Mouse (Mus musculus) ES-Bruce4 (cell line): Measurements from ENCODE around the gene Usp29. TPM values are rescaled to one million over a fixed set of nuclear protein-coding genes. Genes with fewer than 3 reads are reported as not detected.

Source experiments
- H3K27ac ChIP-seq: 2 replicates; pipeline ENCODE4 v1.5.1; 2012; ENCODE audit warnings: low read length, inconsistent platforms; ENCODE audit not compliant: insufficient read depth
- H3K27me3 ChIP-seq: 2 replicates; pipeline ENCODE4 v1.6.1; 2012; ENCODE audit warnings: mild to moderate bottlenecking, low read length, inconsistent platforms; ENCODE audit not compliant: control insufficient read depth, poor library complexity, insufficient read depth, severe bottlenecking
- H3K36me3 ChIP-seq: 2 replicates; pipeline ENCODE4 v1.6.1; 2012; ENCODE audit warnings: inconsistent platforms, mild to moderate bottlenecking, low read length, moderate library complexity; ENCODE audit not compliant: control insufficient read depth, poor library complexity, insufficient read depth, severe bottlenecking
- H3K4me1 ChIP-seq: one replicate; pipeline ENCODE4 v1.8.1; 2011; ENCODE audit warnings: low read length; ENCODE audit not compliant: control insufficient read depth, insufficient read depth
- H3K4me3 ChIP-seq: 2 replicates; pipeline ENCODE4 v1.5.1; 2011; ENCODE audit warnings: low read depth, mild to moderate bottlenecking, low read length
- H3K9ac ChIP-seq: 2 replicates; pipeline ENCODE4 v1.6.1; 2012; ENCODE audit warnings: low read depth, mild to moderate bottlenecking, inconsistent platforms; ENCODE audit not compliant: poor library complexity, severe bottlenecking
- H3K9me3 ChIP-seq: replicated peaks from 2 replicates; pipeline ENCODE4 v1.6.1; 2012; ENCODE audit warnings: mild to moderate bottlenecking, low read length, inconsistent platforms; ENCODE audit not compliant: control insufficient read depth, poor library complexity, insufficient read depth, severe bottlenecking
- CTCF ChIP-seq: IDR thresholded peaks from one replicate; pipeline ENCODE4 v1.8.1; 2011; ENCODE audit warnings: low read depth, low read length
- EP300 ChIP-seq: IDR thresholded peaks from 2 replicates; pipeline ENCODE4 v1.6.1; 2011; ENCODE audit warnings: low read depth, low read length; ENCODE audit not compliant: insufficient read depth
- POLR2A ChIP-seq: IDR thresholded peaks from one replicate; pipeline ENCODE4 v1.8.1; 2011; ENCODE audit warnings: low read length; ENCODE audit not compliant: insufficient read depth
- polyA plus RNA-seq: library from polyadenylated mRNA; stranded (reverse); fragments of >200 nt; gene quantifications from 2 replicates; pipeline ENCODE4 v1.2.4, GENCODE M21; 2011; ENCODE audit warnings: low read depth; ENCODE audit not compliant: missing spikeins, insufficient read depth, insufficient read length

The Usp29 gene
- polyA plus RNA-seq, 1 experiment = 12.8 TPM

DNA sequence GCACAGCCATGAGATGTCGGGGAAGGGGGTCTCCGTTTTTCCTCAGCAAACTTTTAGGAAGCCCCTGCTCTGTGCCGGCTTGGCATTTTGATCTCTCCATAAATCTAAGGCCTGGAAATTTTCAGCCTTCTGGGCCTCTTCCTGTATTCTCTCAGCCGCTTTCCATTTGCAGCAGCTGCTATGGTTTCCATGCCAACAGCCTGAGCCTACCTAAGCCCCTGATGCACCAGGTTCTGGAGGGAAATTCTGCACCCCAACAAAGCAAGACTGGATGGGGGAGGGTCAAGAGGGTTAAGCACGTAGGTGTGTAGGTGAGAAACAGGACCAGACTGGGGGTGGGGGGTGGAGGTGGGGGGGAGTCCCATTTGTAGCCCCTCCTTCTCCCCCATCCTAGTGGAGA, 105.0 kb downstream of the Usp29 start:
- Histone ChIP-seq H3K4me3 (no peak overlapping the region), H3K9me3 (no peaks in the 10 kb centered on the region), H3K27ac (no peak overlapping the region), H3K9ac (no peak overlapping the region), H3K27me3 (no peaks in the 10 kb centered on the region), H3K4me1 (no peaks in the 10 kb centered on the region), H3K36me3 (no peaks in the 10 kb centered on the region)
- TF ChIP-seq CTCF (no peak), POLR2A (no peak), EP300 (no peak)

- Histone ChIP-seq H3K27me3 (no peaks in the 10 kb centered on the region), H3K36me3 (no peaks in the 10 kb centered on the region), H3K9me3 (no peaks in the 10 kb centered on the region), H3K4me3 (no peak overlapping the region), H3K27ac (no peak overlapping the region), H3K4me1 (no peaks in the 10 kb centered on the region), H3K9ac (no peak overlapping the region)
- no peak for TF ChIP-seq EP300
- TF ChIP-seq CTCF = no peak
- TF ChIP-seq POLR2A = no peak
These were observed 107.0 kb downstream of the Usp29 start for GRCm38 (mm10) chr7:6837297-6837925.

- H3K27me3 ChIP-seq = no peaks in the 10 kb centered on the region
- H3K4me1 ChIP-seq = no peaks in the 10 kb centered on the region
- H3K36me3 ChIP-seq = no peaks in the 10 kb centered on the region
- H3K4me3 ChIP-seq = no peak overlapping the region
- TF ChIP-seq CTCF = no peak
- TF ChIP-seq POLR2A = no peak
- no peaks in the 10 kb centered on the region for H3K9me3 ChIP-seq
- H3K27ac ChIP-seq = no peak overlapping the region
- no peak overlapping the region for H3K9ac ChIP-seq
These were observed 107.7 kb downstream of the Usp29 start for GRCm38 (mm10) chr7:6837926-6838554.

DNA sequence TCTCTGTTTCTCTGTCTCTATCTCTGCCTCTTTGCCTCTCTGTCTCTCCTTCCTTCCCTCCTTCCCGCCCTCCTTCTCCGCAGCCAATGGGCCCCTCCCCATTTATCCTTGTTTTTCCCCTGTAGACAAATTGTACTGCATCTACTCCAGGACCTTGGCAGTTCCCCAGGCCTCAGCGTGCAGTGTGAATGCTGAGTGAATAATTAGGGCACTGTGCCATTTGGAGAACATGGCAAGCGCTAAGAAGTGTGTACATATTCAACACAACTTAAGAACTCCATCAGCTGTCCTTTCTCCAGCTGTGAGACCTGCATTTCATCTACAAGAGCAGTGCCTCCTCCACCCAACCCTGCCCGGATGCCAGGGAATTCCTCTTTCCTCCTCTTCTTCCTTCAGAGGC, 110.5 kb downstream of the Usp29 start:
- Histone ChIP-seq H3K27ac (no peak overlapping the region), H3K4me1 (no peaks in the 10 kb centered on the region), H3K36me3 (no peaks in the 10 kb centered on the region), H3K9ac (no peak overlapping the region), H3K27me3 (no peaks in the 10 kb centered on the region), H3K9me3 (no peaks in the 10 kb centered on the region), H3K4me3 (no peak overlapping the region)
- TF ChIP-seq CTCF (no peak), EP300 (no peak), POLR2A (no peak)

DNA sequence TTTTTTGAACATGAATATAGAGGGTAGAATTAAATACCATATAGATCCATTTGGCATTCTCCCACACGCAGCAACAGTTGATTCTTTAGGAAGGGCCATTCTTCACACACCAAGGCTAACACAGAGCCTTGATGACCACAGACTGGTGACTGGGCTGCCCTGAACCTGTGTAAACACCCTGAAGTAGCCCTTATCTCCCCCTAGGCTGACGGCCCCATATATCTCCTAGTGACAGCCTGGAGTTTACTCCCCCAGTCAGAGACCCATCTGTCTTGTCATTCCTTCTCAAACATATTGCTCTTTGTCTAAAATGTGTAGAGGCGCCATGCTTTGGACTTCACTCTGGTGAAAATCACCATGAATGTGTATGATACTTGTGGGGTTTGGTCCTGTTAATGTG, 119.1 kb downstream of the Usp29 start:
- no peak for TF ChIP-seq POLR2A
- TF ChIP-seq CTCF = no peak
- TF ChIP-seq EP300 = no peak
- no peak overlapping the region for H3K4me3 ChIP-seq

GRCm38 (mm10) chr7:6850321-6850720, 119.9 kb downstream of the Usp29 start:
- H3K9ac ChIP-seq = no peak overlapping the region
- H3K27me3 ChIP-seq = no peaks in the 10 kb centered on the region
- H3K9me3 ChIP-seq = no peaks in the 10 kb centered on the region
- no peak overlapping the region for H3K27ac ChIP-seq
- no peak for TF ChIP-seq CTCF
- H3K36me3 ChIP-seq = no peaks in the 10 kb centered on the region
- no peaks in the 10 kb centered on the region for H3K4me1 ChIP-seq
- H3K4me3 ChIP-seq = no peak overlapping the region

More for the DNA sequence above, 119.1 kb downstream of the Usp29 start:
- no peak overlapping the region for H3K9ac ChIP-seq
- H3K36me3 ChIP-seq = no peaks in the 10 kb centered on the region
- no peaks in the 10 kb centered on the region for H3K27me3 ChIP-seq
- no peaks in the 10 kb centered on the region for H3K4me1 ChIP-seq
- no peak overlapping the region for H3K27ac ChIP-seq
- H3K9me3 ChIP-seq = no peaks in the 10 kb centered on the region
